Mouse (Mus musculus) neural tube, embryonic 14.5 days (tissue): ENCODE data around the gene Slc3a2. TPM values are rescaled to one million over a fixed set of nuclear protein-coding genes. Genes with fewer than 3 reads are reported as not detected.

Experiments
- ATAC-seq: fragments of 200-750 bp; cut with Nextera tagmentation; 2 replicates; pipeline ENCODE4 v1.8.0; 2017; ENCODE audit warnings: low read depth, mild to moderate bottlenecking, moderate TSS enrichment, moderate library complexity
- H3K27ac ChIP-seq: fragments of 300-500 bp; sonication (generic); 2 replicates; pipeline ENCODE4 v1.5.1; 2014; ENCODE audit warnings: low read depth, mild to moderate bottlenecking, control low read depth, low read length, moderate library complexity, mixed read lengths
- H3K27me3 ChIP-seq: fragments of 300-500 bp; sonication (generic); 2 replicates; pipeline ENCODE4 v1.6.1; 2014; ENCODE audit warnings: low read length; ENCODE audit not compliant: control insufficient read depth, insufficient read depth
- H3K36me3 ChIP-seq: fragments of 300-500 bp; sonication (generic); 2 replicates; pipeline ENCODE4 v1.6.1; 2014; ENCODE audit warnings: low read length, mixed read lengths; ENCODE audit not compliant: control insufficient read depth, insufficient read depth
- H3K4me1 ChIP-seq: fragments of 300-500 bp; sonication (generic); 2 replicates; pipeline ENCODE4 v1.6.1; 2014; ENCODE audit warnings: low read length; ENCODE audit not compliant: control insufficient read depth, insufficient read depth
- H3K4me2 ChIP-seq: fragments of 300-500 bp; sonication (generic); 2 replicates; pipeline ENCODE4 v1.6.1; 2014; ENCODE audit warnings: mild to moderate bottlenecking, low read depth, low read length, control low read depth
- H3K4me3 ChIP-seq: fragments of 300-500 bp; sonication (generic); 2 replicates; pipeline ENCODE4 v1.5.1; 2014; ENCODE audit warnings: low read depth, low read length, control low read depth, mixed read lengths
- H3K9ac ChIP-seq: fragments of 300-500 bp; sonication (generic); replicated peaks from 2 replicates; pipeline ENCODE4 v1.6.1; 2014; ENCODE audit warnings: low read depth, mild to moderate bottlenecking, control low read depth, low read length, mixed read lengths
- H3K9me3 ChIP-seq: fragments of 300-500 bp; sonication (generic); 2 replicates; pipeline ENCODE4 v1.6.1; 2016; ENCODE audit warnings: low read length; ENCODE audit not compliant: control insufficient read depth
- WGBS: fragments of 180-500 bp; shearing (Covaris S2); extraction: QIAGEN DNeasy Blood & Tissue Kit; methylation state at CpG from one replicate; pipeline ENCODE4 v1.1.7; 2014; 5-methylcytosine and 5-hydroxymethylcytosine counted together
- microRNA-seq: library from miRNA; unstranded; fragments of <30 nt; microRNA quantifications from one replicate; pipeline ENCODE4, GENCODE M21; 2016
- polyA plus RNA-seq: library from polyadenylated mRNA; unstranded; fragments of >200 nt; fragmentation: Nextera tagmentation; extraction: Ambion mirVana; gene quantifications from 2 replicates; pipeline ENCODE4 v1.2.1, GENCODE M21; 2014

The Slc3a2 gene
- polyA plus RNA-seq, 1 experiment from 2014 or later, result 145 TPM

DNA sequence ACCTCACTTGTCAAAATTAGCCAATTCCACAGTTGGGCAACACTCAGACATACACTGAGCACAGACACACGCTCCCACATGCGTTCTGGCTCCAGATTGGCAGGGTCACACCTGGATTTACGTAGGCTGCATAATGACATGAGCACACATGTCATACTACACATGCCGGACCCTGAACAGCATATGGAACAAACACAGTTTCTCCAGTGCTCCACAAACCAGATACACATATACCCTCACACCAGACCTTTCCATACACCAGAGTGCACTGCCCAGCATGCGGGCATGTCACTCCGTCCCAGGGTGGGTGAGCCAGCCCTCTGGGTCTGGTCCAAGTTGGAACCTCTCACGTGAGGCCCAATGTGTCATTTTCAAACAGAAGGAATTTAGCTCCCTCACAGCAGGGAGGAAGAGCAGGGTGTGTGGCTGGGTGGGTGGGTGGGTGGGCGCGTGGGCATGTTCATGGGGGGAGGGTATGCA, 59.8 kb downstream of the Slc3a2 start, which contains the start of gene Chrm1:
Gene Chrm1 (plus strand): TSS at position 430 of the 480 bp plus-strand sequence.
- Histone ChIP-seq H3K4me1 (no peaks in the 10 kb centered on the region), H3K27ac (no peak within 1 kb of the TSS), H3K36me3 (no peaks in the 10 kb centered on the region), H3K27me3 (no peaks in the 10 kb centered on the region), H3K9ac (no peak within 1 kb of the TSS), H3K9me3 (no peaks in the 10 kb centered on the region), H3K4me3 (peak within 1 kb of the TSS; percentile 41), H3K4me2 (peak within 1 kb of the TSS; percentile 96; the same call in 1 of the 2 replicates)
- 76% methylated on average over 9 of the region's 9 CpGs for WGBS
- no peak for ATAC-seq

- 6% methylated on average over 11 of the region's 11 CpGs for WGBS
- H3K4me1 ChIP-seq, result no peaks in the 10 kb centered on the region
- peak overlapping the region; percentile 64 for H3K9ac ChIP-seq
- H3K27me3 ChIP-seq, result no peaks in the 10 kb centered on the region
- ATAC-seq, result peak; percentile 64
- no peak overlapping the region for H3K27ac ChIP-seq
- peak overlapping the region; percentile 96 for H3K4me2 ChIP-seq
- peak overlapping the region; percentile 41 for H3K4me3 ChIP-seq
- no peaks in the 10 kb centered on the region for H3K36me3 ChIP-seq
- H3K9me3 ChIP-seq, result no peaks in the 10 kb centered on the region
Measured at GRCm38 (mm10) chr19:8662337-8662736, 60.8 kb downstream of the Slc3a2 start.

- peak overlapping the region; percentile 96 for H3K4me2 ChIP-seq
- H3K4me1 ChIP-seq, result no peaks in the 10 kb centered on the region
- no peaks in the 10 kb centered on the region for H3K27me3 ChIP-seq
- no peaks in the 10 kb centered on the region for H3K9me3 ChIP-seq
- ATAC-seq, result peak; percentile 83
- peak overlapping the region; percentile 64 for H3K9ac ChIP-seq
- H3K27ac ChIP-seq, result no peak overlapping the region
- peak overlapping the region; percentile 41 for H3K4me3 ChIP-seq
- 2% methylated on average over 35 of the region's 35 CpGs for WGBS
- H3K36me3 ChIP-seq, result no peaks in the 10 kb centered on the region
Measured at GRCm38 (mm10) chr19:8661821-8662307, 61.3 kb downstream of the Slc3a2 start.

Small RNA genes lying within 50 kb of the gene (microRNA-seq; reads per million reads assigned to microRNA genes)
- gene Mir6992, result not detected

Other genes with a start within 250 kb of the Slc3a2 start
- gene Slc22a8, start 132.1 kb downstream of the Slc3a2 start, polyA plus RNA-seq, result 5.5 and 7.2 TPM in 2 replicates
- 1.8 TPM in 1 of 2 replicates, not detected in the other for gene Slc22a6, start 105.3 kb downstream of the Slc3a2 start, polyA plus RNA-seq
- 0.19 and 0.26 TPM in 2 replicates for gene Chrm1, start 59.6 kb downstream of the Slc3a2 start, polyA plus RNA-seq
- 88.5 and 91.5 TPM in 2 replicates for gene Wdr74, start 12.5 kb upstream of the Slc3a2 start, polyA plus RNA-seq
- gene 1700092M07Rik, start 17.3 kb upstream of the Slc3a2 start, polyA plus RNA-seq, result 1.8 and 2.6 TPM in 2 replicates
- gene Stx5a, start 18.0 kb upstream of the Slc3a2 start, polyA plus RNA-seq, result 115 and 120 TPM in 2 replicates
- gene Nxf1, start 33.7 kb upstream of the Slc3a2 start, polyA plus RNA-seq, result 120 and 140 TPM in 2 replicates
- gene Tmem223, start 47.6 kb upstream of the Slc3a2 start, polyA plus RNA-seq, result 223 and 263 TPM in 2 replicates
- 25.9 and 32.7 TPM in 2 replicates for gene Tmem179b, start 51.1 kb upstream of the Slc3a2 start, polyA plus RNA-seq
- 17.7 and 19.0 TPM in 2 replicates for gene Taf6l, start 63.0 kb upstream of the Slc3a2 start, polyA plus RNA-seq
- 141 and 153 TPM in 2 replicates for gene Polr2g, start 75.2 kb upstream of the Slc3a2 start, polyA plus RNA-seq
- gene Zbtb3, start 79.2 kb upstream of the Slc3a2 start, polyA plus RNA-seq, result 7.1 and 7.7 TPM in 2 replicates
- 52.2 and 54.3 TPM in 2 replicates for gene Ttc9c, start 96.0 kb upstream of the Slc3a2 start, polyA plus RNA-seq
- 9.1 and 9.5 TPM in 2 replicates for gene Hnrnpul2, start 96.6 kb upstream of the Slc3a2 start, polyA plus RNA-seq
- not detected in 2 replicates for gene AC129217.1, start 106.4 kb upstream of the Slc3a2 start, polyA plus RNA-seq
- 86.3 and 94.5 TPM in 2 replicates for gene Bscl2, start 114.1 kb upstream of the Slc3a2 start, polyA plus RNA-seq
- 459 and 608 TPM in 2 replicates for gene Gng3, start 115.8 kb upstream of the Slc3a2 start, polyA plus RNA-seq
- 0.99 and 1.3 TPM in 2 replicates for gene Lrrn4cl, start 127.4 kb upstream of the Slc3a2 start, polyA plus RNA-seq
- 135 and 142 TPM in 2 replicates for gene Ubxn1, start 148.1 kb upstream of the Slc3a2 start, polyA plus RNA-seq
- 63.2 and 64.1 TPM in 2 replicates for gene Uqcc3, start 157.6 kb upstream of the Slc3a2 start, polyA plus RNA-seq
- 30.8 and 31.7 TPM in 2 replicates for gene Lbhd1, start 160.4 kb upstream of the Slc3a2 start, polyA plus RNA-seq
- not detected in 2 replicates for gene Gm49403, start 160.6 kb upstream of the Slc3a2 start, polyA plus RNA-seq
- gene 1810009A15Rik, start 165.5 kb upstream of the Slc3a2 start, polyA plus RNA-seq, result 39.0 and 48.9 TPM in 2 replicates
- gene Gm49416, start 165.6 kb upstream of the Slc3a2 start, polyA plus RNA-seq, result 0.39 TPM in 1 of 2 replicates, not detected in the other
- 22.0 and 30.3 TPM in 2 replicates for gene Ints5, start 169.6 kb upstream of the Slc3a2 start, polyA plus RNA-seq
- gene Ganab, start 174.7 kb upstream of the Slc3a2 start, polyA plus RNA-seq, result 69.9 and 92.2 TPM in 2 replicates
- 66.3 and 67.2 TPM in 2 replicates for gene B3gat3, start 197.0 kb upstream of the Slc3a2 start, polyA plus RNA-seq
- gene Rom1, start 206.0 kb upstream of the Slc3a2 start, polyA plus RNA-seq, result 1.1 and 1.7 TPM in 2 replicates
- gene Eml3, start 206.2 kb upstream of the Slc3a2 start, polyA plus RNA-seq, result 6.2 and 8.7 TPM in 2 replicates
- 29.1 and 33.7 TPM in 2 replicates for gene Mta2, start 218.5 kb upstream of the Slc3a2 start, polyA plus RNA-seq
- gene Tut1, start 230.5 kb upstream of the Slc3a2 start, polyA plus RNA-seq, result 20.4 and 25.3 TPM in 2 replicates
- gene Eef1g, start 243.7 kb upstream of the Slc3a2 start, polyA plus RNA-seq, result 297 and 333 TPM in 2 replicates